In the genomic region with DNA sequence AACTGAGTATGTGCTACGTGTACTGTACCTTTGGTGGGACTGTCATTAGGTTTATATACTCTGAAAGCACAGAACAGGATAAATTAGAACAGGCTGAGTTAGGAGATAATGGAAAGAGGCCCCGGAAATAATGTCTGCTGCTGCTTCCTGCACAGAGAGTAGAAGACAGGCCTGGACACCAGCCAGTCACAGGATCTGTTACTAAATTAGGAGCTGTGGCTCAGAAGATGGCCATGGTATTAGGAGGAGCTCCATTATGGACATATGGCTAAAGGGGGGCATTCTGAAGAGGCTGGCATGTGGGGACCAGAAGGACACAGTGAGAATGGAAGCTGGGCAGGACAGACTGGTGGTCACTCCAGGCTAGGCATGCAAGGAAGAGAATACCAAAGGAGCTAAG, we compare ENCODE assay signal across 11 mouse cellular contexts. TPM values are rescaled to one million over a fixed set of nuclear protein-coding genes. Genes with fewer than 3 reads are reported as not detected.
DNase-seq lines count a peak whose midpoint lies in the region; ATAC-seq lines count a peak whose summit lies in the region.
"Had no signal": no experiment of that assay in that cellular context is flagged by ENCODE, and none has a peak within 500 bp of the region (broad histone marks: within the 10 kb centered on the region; RNA-seq: fewer than 3 reads in every experiment).

No protein-coding gene starts in this region.

- H3K4me2 ChIP-seq in heart, embryonic 13.5 days, result peak overlapping the region; percentile 35
- H3K4me2 ChIP-seq: stomach, embryonic 15.5 days had no signal

- H3K9me3 ChIP-seq in heart, embryonic 13.5 days, result no peaks in the 10 kb centered on the region
- H3K9me3 ChIP-seq: stomach, embryonic 15.5 days had no signal

- peak overlapping the region; percentile 74 for H3K27ac ChIP-seq in heart, embryonic 13.5 days (replicated peaks)
- H3K27ac ChIP-seq: liver, embryonic 14.5 days; stomach, embryonic 15.5 days had no signal

- no peaks in the 10 kb centered on the region for H3K27me3 ChIP-seq in heart, embryonic 13.5 days (replicated peaks)
- H3K27me3 ChIP-seq: stomach, embryonic 15.5 days had no signal

- 33% methylated on average over 2 of the region's 2 CpGs for WGBS in heart, embryonic 13.5 days

- ATAC-seq in heart, embryonic 13.5 days (ENCODE audit: extremely low read depth, insufficient number of reproducible peaks, low FRiP score, low TSS enrichment), result no peak
- ATAC-seq: intestine, postnatal 0 days had no signal

- DNase-seq in kidney, postnatal 36 days, result peak; percentile 13 to 41
- no peak for DNase-seq in kidney, adult 18-20 months
- peak; percentile 18 for DNase-seq in 3T3-L1 (ENCODE audit: low read depth, low spot score)
- peak; percentile 73 for DNase-seq in cerebellum, adult 11 months
- no peak for DNase-seq in urinary bladder, adult 18-20 months (ENCODE audit: low spot score in 2 of 2)
- DNase-seq in thymus, postnatal 25 days, result no peak
- DNase-seq in thymus, adult 18-20 months, result no peak

- no peak overlapping the region for H3K4me3 ChIP-seq in heart, embryonic 13.5 days
- H3K4me3 ChIP-seq: stomach, embryonic 15.5 days had no signal

- H3K9ac ChIP-seq in heart, embryonic 13.5 days, result no peak overlapping the region
- H3K9ac ChIP-seq: liver, embryonic 14.5 days; stomach, embryonic 15.5 days had no signal

- H3K4me1 ChIP-seq in heart, embryonic 13.5 days, result peaks cover 53% of the 10 kb centered on the region
- H3K4me1 ChIP-seq: stomach, embryonic 15.5 days had no signal

- peaks cover 27% of the 10 kb centered on the region for H3K36me3 ChIP-seq in heart, embryonic 13.5 days

RNA-seq across cellular contexts. Expression of a gene that starts 12.7 kb away (rescaled TPM):
- polyA plus RNA-seq in heart, embryonic 13.5 days (2015; fragmentation: Nextera tagmentation; extraction: Ambion mirVana), result 6.6 and 11.6 TPM in 2 replicates

RNA-seq across cellular contexts. Expression of a gene that starts 51.1 kb away (rescaled TPM):
- 97.0 and 111 TPM in 2 replicates for polyA plus RNA-seq in heart, embryonic 13.5 days (2015; fragmentation: Nextera tagmentation; extraction: Ambion mirVana)

Comparison
In these comparisons a context has a peak if more than half of its experiments do, and no peak if none do; other contexts are left out.
1. DNase-seq: peak in kidney, postnatal 36 days (2 of 2), 3T3-L1 (single experiment) and cerebellum, adult 11 months (single experiment); none in kidney, adult 18-20 months (single experiment), urinary bladder, adult 18-20 months (0 of 2), thymus, postnatal 25 days (single experiment) and thymus, adult 18-20 months (0 of 2).